Mouse (Mus musculus): Measurements from ENCODE around the gene Meaf6.

- TF ChIP-seq CTCF (IDR thresholded peaks at IDR 0.05; ENCODE audit: control insufficient read depth, insufficient read depth, insufficient replicate concordance, low read depth, low read length) (no peak), POLR2A (IDR thresholded peaks at IDR 0.05; ENCODE audit: control insufficient read depth, low read depth, low read length) (no peak)
Measured at GRCm38 (mm10) chr4:125135076-125135855, 50.3 kb downstream of the Meaf6 start.

All from testis, adult 2 months (tissue).